Mouse (Mus musculus): ENCODE data around the gene Tcam1. TPM values are rescaled to one million over a fixed set of nuclear protein-coding genes. Genes with fewer than 3 reads are reported as not detected.

Gene Tcam1
- total RNA-seq, 2 experiments from 2014 or later, result 0.08 TPM

GRCm38 (mm10) chr11:106274971-106275411, 1.5 kb upstream of the Tcam1 start:
- no peak for TF ChIP-seq CTCF (IDR thresholded peaks at IDR 0.05)
- no peak for DNase-seq
- peak overlapping the region; percentile 99 for H3K27ac ChIP-seq
- no peak overlapping the region for H3K4me3 ChIP-seq
- intact Hi-C loops (cut with DNase I), result loop anchor here (5.0 to 10.0 kb wide), 2 partner anchors 58 to 210 kb away; partner anchors contain the start of genes Ccdc47, Ddx42 and Ern1

DNA sequence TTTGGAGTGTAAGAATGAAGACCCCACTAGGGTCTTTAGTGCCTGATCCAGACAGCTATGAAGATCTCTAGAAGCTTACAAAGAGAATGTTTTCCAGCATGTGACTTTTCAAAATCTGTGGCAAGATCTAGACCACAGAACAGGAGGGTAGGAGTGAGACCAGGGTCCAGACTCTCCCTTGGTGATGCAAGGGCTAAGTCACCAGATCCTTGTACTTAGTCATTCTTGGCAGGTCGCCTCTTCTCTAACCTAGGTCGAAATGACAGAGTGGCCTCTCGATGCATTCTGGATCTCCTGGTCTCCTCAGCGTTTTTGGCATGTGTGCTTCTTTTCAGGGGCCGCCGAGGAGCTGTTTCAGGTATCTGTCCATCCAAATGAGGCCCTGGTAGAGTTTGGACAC, 6.0 kb downstream of the Tcam1 start:
- intact Hi-C loops (cut with DNase I), result no loop called here
- Histone ChIP-seq H3K27ac (no peak overlapping the region), H3K4me3 (no peak overlapping the region)
- peak; percentile 6 for DNase-seq
- TF ChIP-seq CTCF (IDR thresholded peaks at IDR 0.05), result no peak

DNA sequence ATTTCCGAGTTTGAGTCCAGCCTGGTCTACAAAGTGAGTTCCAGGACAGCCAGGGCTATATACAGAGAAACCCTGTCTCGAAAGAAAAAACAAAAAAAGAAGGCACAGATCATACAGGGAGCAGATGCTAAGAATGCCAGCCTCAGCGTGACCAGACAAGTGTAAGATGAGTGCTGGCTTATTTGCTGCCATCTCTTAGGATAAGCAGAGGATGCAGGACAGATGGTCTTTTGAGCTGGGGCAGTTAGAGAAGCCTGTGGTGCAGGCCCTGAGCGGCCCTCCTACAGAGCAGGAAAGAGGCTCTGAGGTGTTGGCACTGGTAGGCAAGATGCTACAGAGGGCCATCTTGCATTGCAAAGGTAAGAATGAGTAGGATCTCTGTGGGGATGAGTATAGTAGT, 6.9 kb downstream of the Tcam1 start:
- Histone ChIP-seq H3K27ac (no peak overlapping the region), H3K4me3 (no peak overlapping the region)
- DNase-seq, result no peak
- TF ChIP-seq CTCF (IDR thresholded peaks at IDR 0.05), result no peak
- intact Hi-C loops (cut with DNase I), result no loop called here

DNA sequence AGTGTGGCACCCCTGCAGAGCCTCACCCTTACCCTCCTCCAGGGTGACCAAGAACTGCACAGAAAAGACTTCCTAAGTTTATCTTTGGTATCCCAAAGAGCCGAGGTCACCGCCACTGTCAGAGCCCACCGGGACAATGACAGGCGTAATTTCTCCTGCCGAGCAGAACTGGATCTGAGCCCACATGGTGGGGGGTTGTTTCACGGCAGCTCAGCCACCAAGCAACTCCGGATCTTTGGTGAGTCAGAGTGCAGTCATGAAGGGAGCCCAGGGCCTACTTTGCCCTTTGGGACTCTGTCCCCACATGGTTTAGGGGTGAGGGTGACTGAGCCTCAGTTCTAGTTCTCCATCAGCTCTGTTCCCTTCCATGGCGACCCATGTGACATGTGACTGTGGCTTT, 7.7 kb downstream of the Tcam1 start:
- Histone ChIP-seq H3K27ac (no peak overlapping the region), H3K4me3 (no peak overlapping the region)
- no peak for TF ChIP-seq CTCF (IDR thresholded peaks at IDR 0.05)
- peak; percentile 10 for DNase-seq
- intact Hi-C loops (cut with DNase I), result no loop called here

GRCm38 (mm10) chr11:106286206-106286605, 9.7 kb downstream of the Tcam1 start:
- TF ChIP-seq CTCF (IDR thresholded peaks at IDR 0.05), result no peak
- intact Hi-C loops (cut with DNase I), result no loop called here
- H3K27ac ChIP-seq, result no peak overlapping the region
- DNase-seq, result no peak
- H3K4me3 ChIP-seq, result no peak overlapping the region

- no peak for TF ChIP-seq CTCF (IDR thresholded peaks at IDR 0.05)
- DNase-seq, result peak; percentile 20
- no peak overlapping the region for H3K4me3 ChIP-seq
- intact Hi-C loops (cut with DNase I), result no loop called here
- peak overlapping the region; percentile 43 for H3K27ac ChIP-seq
Measured at GRCm38 (mm10) chr11:106286987-106287386, 10.5 kb downstream of the Tcam1 start.

- intact Hi-C loops (cut with DNase I), result no loop called here
- Histone ChIP-seq H3K4me3 (no peak overlapping the region), H3K27ac (no peak overlapping the region)
- peak; percentile 59 for TF ChIP-seq CTCF (IDR thresholded peaks at IDR 0.05)
- peak; percentile 87 for DNase-seq
Measured at GRCm38 (mm10) chr11:106289369-106289768, 12.9 kb downstream of the Tcam1 start.

DNA sequence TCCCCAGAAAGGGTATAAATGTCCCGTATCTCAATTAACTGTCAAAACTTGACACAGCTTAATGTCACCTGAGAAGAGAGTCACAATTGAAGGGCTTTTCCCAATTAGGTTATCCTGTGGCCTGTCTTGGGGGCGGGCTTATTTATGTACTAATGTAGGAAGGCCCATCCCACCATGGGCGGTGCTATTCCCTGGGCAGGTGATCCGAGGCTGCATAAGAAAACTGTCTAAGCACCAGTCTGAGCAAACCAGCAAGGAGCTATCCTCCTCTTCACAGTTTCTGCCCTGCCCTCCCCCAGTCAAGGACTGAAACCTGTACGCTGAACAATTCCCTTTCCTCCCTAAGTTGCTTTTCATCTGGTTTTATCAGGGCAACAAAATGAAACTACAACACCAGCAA, 13.9 kb downstream of the Tcam1 start:
- DNase-seq, result peak; percentile 13
- TF ChIP-seq CTCF (IDR thresholded peaks at IDR 0.05), result no peak
- Histone ChIP-seq H3K4me3 (no peak overlapping the region), H3K27ac (no peak overlapping the region)
- intact Hi-C loops (cut with DNase I), result no loop called here

DNA sequence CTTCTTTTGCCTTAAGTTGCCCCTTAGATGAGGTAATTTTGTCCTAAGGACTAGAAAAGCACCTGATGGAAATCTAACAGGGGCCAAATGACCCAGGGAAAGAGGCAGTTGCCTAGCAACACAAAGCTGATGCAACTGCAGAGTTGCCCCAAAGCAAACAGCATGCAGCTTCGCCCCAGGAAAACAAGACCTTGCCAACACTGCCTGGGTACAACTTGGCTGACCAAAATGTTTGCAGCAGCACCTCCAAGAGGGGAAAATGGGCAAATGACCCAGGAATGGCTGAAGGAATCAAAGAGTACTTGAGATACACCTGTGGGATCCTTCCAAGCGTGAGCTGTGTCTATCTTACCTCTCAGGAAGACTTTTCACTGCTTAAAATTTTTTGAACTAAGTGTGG, 15.4 kb downstream of the Tcam1 start:
- no peak overlapping the region for H3K4me3 ChIP-seq

GRCm38 (mm10) chr11:106301765-106302164, 25.3 kb downstream of the Tcam1 start, which contains the start of gene Gh:
TSS of gene Gh (minus strand) at chr11:106301865.
- Histone ChIP-seq H3K27ac (no peak within 1 kb of the TSS), H3K4me3 (no peak within 1 kb of the TSS)
- peak; percentile 8 for DNase-seq
- intact Hi-C loops (cut with DNase I), result loop anchor here (2.0 kb wide), 1 partner anchor 65 kb away; no protein-coding TSS in a partner anchor
- TF ChIP-seq CTCF (IDR thresholded peaks at IDR 0.05), result no peak

More for the DNA sequence above, 15.4 kb downstream of the Tcam1 start:
- intact Hi-C loops (cut with DNase I), result no loop called here
- DNase-seq, result peak; percentile 7
- no peak; the same call in 1 of the 2 replicates for TF ChIP-seq CTCF (IDR thresholded peaks at IDR 0.05)
- H3K27ac ChIP-seq, result no peak overlapping the region

DNA sequence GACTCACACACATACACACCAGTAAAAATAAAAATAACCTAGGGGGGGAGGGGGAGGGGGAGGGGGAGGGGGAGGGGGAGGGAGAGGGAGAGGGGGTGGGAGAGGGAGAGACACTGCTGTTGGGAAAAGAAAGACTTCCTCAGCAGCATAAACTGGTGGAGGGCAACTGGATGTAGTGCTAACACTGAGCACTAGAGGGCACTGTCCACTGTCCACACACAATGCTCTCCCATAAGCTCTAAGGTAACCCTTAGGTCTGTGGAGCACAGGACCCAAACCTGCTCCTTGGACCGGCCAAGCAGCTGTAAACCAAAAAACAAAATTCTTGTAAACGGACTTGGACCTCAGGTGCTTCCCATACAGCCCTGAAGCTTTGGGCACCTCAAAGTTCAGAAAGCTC, 26.2 kb downstream of the Tcam1 start:
- Histone ChIP-seq H3K27ac (no peak overlapping the region), H3K4me3 (no peak overlapping the region)
- intact Hi-C loops (cut with DNase I), result loop anchor here (1.0 to 2.0 kb wide), 2 partner anchors 64 to 90 kb away; no protein-coding TSS in a partner anchor
- DNase-seq, result peak; percentile 72
- TF ChIP-seq CTCF (IDR thresholded peaks at IDR 0.05), result peak; percentile 79

GRCm38 (mm10) chr11:106305348-106306064, 29.0 kb downstream of the Tcam1 start:
- DNase-seq, result peak; percentile 6
- Histone ChIP-seq H3K4me3 (no peak overlapping the region), H3K27ac (no peak overlapping the region)
- intact Hi-C loops (cut with DNase I), result no loop called here
- TF ChIP-seq CTCF (IDR thresholded peaks at IDR 0.05), result no peak

DNA sequence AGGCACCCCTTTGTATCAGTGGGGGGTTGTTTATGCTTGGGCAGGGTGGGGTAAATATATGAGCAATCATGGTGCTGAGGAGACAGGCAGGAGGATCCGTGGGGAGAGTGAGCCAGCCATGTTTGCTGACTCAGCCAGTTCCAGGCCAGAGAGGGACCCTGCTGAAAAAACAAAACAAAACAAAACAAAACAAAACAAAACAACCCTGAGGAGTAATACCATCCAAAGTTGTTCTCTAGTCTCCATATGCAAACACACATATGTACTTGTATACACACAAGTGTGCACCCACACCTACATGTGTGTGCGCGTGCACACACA, 29.6 kb downstream of the Tcam1 start:
- no peak for TF ChIP-seq CTCF (IDR thresholded peaks at IDR 0.05)
- no peak overlapping the region for H3K27ac ChIP-seq
- DNase-seq, result no peak
- intact Hi-C loops (cut with DNase I), result no loop called here
- H3K4me3 ChIP-seq, result no peak overlapping the region

GRCm38 (mm10) chr11:106306758-106307157, 30.3 kb downstream of the Tcam1 start:
- no peak for DNase-seq
- intact Hi-C loops (cut with DNase I), result no loop called here
- no peak overlapping the region for H3K4me3 ChIP-seq
- H3K27ac ChIP-seq, result no peak overlapping the region
- TF ChIP-seq CTCF (IDR thresholded peaks at IDR 0.05), result no peak

All from gastrocnemius, adult 2 months (tissue).